Mouse (Mus musculus) heart, embryonic 14.5 days (tissue): ENCODE results near the gene Nup155. TPM values are rescaled to one million over a fixed set of nuclear protein-coding genes. Genes with fewer than 3 reads are reported as not detected.

ENCODE experiments used
- ATAC-seq: fragments of 200-750 bp; cut with Nextera tagmentation; 2 replicates; pipeline ENCODE4 v1.8.0; 2017; ENCODE audit warnings: low read depth, moderate TSS enrichment; ENCODE audit not compliant: insufficient number of reproducible peaks, insufficient read depth, low FRiP score
- H3K27ac ChIP-seq, 2 experiments: fragments of 200-500 bp in 1 of 2; fragments of 300-500 bp in 1 of 2; sonication (generic) in 1 of 2; replicated peaks in 1 of 2; 2 replicates each; pipeline ENCODE4 v1.5.1; 2012 to 2014; ENCODE audit warnings: low read depth in 2 of 2, low read length in 2 of 2, control low read depth in 1 of 2, mild to moderate bottlenecking in 1 of 2, mixed read lengths in 1 of 2; ENCODE audit not compliant: control insufficient read depth in 1 of 2, insufficient read depth in 1 of 2
- H3K27me3 ChIP-seq: fragments of 300-500 bp; sonication (generic); 2 replicates; pipeline ENCODE4 v1.6.1; 2014; ENCODE audit warnings: mild to moderate bottlenecking, low read length, control low read depth; ENCODE audit not compliant: control insufficient read depth, insufficient read depth
- H3K36me3 ChIP-seq: fragments of 300-500 bp; sonication (generic); 2 replicates; pipeline ENCODE4 v1.6.1; 2014; ENCODE audit warnings: mild to moderate bottlenecking, control low read depth, low read length, mixed read lengths; ENCODE audit not compliant: control insufficient read depth, insufficient read depth
- H3K4me1 ChIP-seq, 2 experiments: fragments of 200-500 bp in 1 of 2; fragments of 300-500 bp in 1 of 2; sonication (generic) in 1 of 2; 2 replicates each; pipeline ENCODE4 v1.6.1; 2012 to 2014; ENCODE audit warnings: low read length in 2 of 2, control low read depth in 1 of 2, mixed read lengths in 1 of 2; ENCODE audit not compliant: control insufficient read depth in 2 of 2, insufficient read depth in 2 of 2
- H3K4me2 ChIP-seq: fragments of 300-500 bp; sonication (generic); 2 replicates; pipeline ENCODE4 v1.6.1; 2014; ENCODE audit warnings: mild to moderate bottlenecking, low read length
- H3K4me3 ChIP-seq, 2 experiments: fragments of 200-500 bp in 1 of 2; fragments of 300-500 bp in 1 of 2; sonication (generic) in 1 of 2; 2 replicates each; pipeline ENCODE4 v1.5.1; 2012 to 2014; ENCODE audit warnings: low read length in 2 of 2, mild to moderate bottlenecking in 2 of 2, control low read depth in 1 of 2, low read depth in 1 of 2, moderate library complexity in 1 of 2; ENCODE audit not compliant: control insufficient read depth in 1 of 2, insufficient read depth in 1 of 2
- H3K9ac ChIP-seq: fragments of 300-500 bp; sonication (generic); 2 replicates; pipeline ENCODE4 v1.6.1; 2014; ENCODE audit warnings: mild to moderate bottlenecking, low read length
- H3K9me3 ChIP-seq: fragments of 300-500 bp; sonication (generic); 2 replicates; pipeline ENCODE4 v1.6.1; 2016; ENCODE audit warnings: low read length, control low read depth; ENCODE audit not compliant: control insufficient read depth
- WGBS: fragments of 180-500 bp; shearing (Covaris S2); extraction: QIAGEN DNeasy Blood & Tissue Kit; methylation state at CpG from one replicate; pipeline ENCODE4 v1.1.7; 2014; 5-methylcytosine and 5-hydroxymethylcytosine counted together
- polyA plus RNA-seq: library from polyadenylated mRNA; unstranded; fragments of >200 nt; fragmentation: Nextera tagmentation; extraction: Ambion mirVana; gene quantifications from 2 replicates; pipeline ENCODE4 v1.2.1, GENCODE M21; 2014

Gene Nup155
- polyA plus RNA-seq, 1 experiment from 2014 or later, result 12.7 TPM

- Histone ChIP-seq H3K9me3 (no peaks in the 10 kb centered on the region), H3K27ac (no peak overlapping the region), H3K27me3 (no peaks in the 10 kb centered on the region), H3K4me3 (no peak overlapping the region), H3K9ac (no peak overlapping the region), H3K36me3 (peaks cover 54% of the 10 kb centered on the region), H3K4me1 (no peaks in the 10 kb centered on the region), H3K4me2 (no peak overlapping the region)
- ATAC-seq, result no peak
- WGBS, result 93% methylated on average over 6 of the region's 6 CpGs
Observed at GRCm38 (mm10) chr15:8208362-8208761, 99.3 kb downstream of the Nup155 start.

Other genes starting within 250 kb of the Nup155 start
- 37.0 and 38.2 TPM in 2 replicates for gene Wdr70, start 10.1 kb upstream of the Nup155 start, polyA plus RNA-seq
- 6.7 and 8.4 TPM in 2 replicates for gene Cplane1, start 59.8 kb downstream of the Nup155 start, polyA plus RNA-seq